Mouse (Mus musculus) lung, adult 18-20 months (tissue): Measurements from ENCODE around the gene Polr2b.

ENCODE experiments used
- DNase-seq, 2 experiments: peaks; one replicate each; pipeline ENCODE4 v3.0.0; 2022; ENCODE audit warnings: mixed read lengths in 2 of 2

The Polr2b gene

DNA sequence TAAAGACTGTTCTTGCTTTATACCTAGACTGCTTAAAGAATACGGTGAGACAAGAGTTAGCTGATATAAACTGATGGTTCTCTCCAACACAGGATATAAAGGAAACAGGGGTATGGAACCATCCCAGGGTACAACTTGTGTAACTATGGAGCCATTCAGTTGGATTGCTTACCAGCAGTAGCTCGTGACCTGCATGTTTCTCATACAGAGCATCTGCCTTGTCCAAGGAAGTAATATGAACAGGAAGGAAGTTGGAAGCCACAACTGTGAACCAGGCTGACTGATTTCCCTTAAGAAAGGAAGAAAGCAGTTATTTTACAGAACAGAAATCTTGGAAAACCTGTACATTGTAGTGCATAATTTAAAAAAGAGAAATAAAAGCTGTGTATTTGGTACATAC, 10.5 kb upstream of the Polr2b start:
- DNase-seq, result no peak

DNA sequence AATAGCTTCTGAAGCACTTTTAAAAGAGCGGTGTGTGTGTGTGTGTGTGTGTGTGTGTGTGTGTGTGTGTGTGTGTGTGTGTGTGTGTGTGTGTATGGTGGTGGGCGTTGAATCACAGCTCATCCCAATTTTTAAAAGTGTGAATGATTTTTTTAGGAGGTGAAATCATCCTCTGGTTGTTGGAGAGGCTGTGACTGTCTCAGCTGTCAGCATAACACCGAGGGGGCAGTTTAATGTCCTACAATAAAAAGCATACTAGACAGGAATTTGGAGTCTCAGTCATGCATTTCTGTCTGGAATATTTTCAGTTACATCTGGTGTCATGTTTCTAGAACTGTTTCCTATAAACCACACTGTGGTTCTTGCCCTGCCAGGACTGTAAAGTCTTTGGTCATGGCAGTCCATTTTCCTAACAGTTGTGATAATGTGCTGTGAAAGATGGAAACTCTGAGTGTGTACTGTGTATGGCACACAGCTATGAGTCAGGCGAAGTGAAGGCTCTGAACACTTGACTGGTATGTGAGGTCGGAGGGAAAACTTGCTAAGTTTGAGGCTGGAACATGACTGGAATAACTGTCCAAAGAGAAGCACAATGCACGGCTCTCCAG, 8.5 kb upstream of the Polr2b start:
- DNase-seq, result no peak

DNA sequence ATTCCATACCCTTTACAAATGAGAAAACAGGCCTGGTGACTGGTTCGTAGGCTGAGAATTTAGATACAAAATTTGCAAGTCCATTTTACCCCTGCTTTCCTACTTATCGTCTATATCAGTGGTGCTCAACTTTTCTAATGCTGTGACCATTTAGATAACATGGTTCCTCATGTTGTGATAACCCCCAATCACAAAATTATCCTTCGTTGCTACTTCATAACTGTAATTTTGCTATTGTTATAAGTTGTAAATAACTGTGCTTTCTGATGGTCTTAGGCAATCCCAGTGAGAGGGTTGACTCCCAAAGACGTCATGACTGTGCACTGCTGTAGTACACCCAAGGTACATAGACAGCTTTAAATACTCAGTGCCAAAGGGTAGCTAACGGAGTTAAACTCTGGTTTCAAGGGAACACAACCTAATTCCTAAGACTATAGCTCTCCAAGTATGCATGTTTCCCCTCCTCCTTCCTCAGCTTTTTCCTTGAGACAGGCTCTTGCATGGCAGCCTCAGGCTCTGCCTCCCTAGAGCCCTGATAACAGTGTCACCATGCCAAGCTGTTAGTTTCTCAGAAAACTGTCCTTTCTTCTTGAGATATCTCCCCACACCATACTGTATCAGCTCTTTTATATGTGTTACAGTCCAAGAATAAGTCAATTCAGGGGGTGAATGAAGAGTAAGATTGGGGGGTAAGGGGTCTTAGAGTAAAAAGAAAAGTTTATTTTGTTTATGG, 2.0 kb upstream of the Polr2b start:
- no peak for DNase-seq

- peak in 1 of 2 experiments; percentile 10 for DNase-seq
Measured at GRCm38 (mm10) chr5:77309051-77309906, 668 bp upstream of the Polr2b start.

- DNase-seq, result no peak
Measured at GRCm38 (mm10) chr5:77314206-77314605, 4.3 kb downstream of the Polr2b start.

DNA sequence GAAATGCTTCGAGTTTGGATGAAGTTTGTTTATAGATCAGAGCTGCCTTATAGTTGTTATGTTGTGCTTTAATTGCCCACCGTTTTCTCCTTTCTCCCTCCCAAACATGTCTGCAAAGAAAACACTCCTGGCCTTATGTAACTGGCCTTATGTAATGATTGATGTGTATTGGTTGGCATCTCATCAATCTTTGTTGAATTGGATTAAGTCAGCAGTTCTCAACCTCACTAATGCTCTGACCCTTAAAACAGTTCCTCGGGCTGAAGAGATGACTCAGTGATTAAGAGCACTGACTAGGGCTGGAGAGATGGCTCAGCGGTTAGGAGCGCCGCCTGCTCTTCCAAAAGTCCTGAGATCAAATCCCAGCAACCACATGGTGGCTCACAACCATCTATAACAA, 5.0 kb downstream of the Polr2b start:
- no peak for DNase-seq

DNA sequence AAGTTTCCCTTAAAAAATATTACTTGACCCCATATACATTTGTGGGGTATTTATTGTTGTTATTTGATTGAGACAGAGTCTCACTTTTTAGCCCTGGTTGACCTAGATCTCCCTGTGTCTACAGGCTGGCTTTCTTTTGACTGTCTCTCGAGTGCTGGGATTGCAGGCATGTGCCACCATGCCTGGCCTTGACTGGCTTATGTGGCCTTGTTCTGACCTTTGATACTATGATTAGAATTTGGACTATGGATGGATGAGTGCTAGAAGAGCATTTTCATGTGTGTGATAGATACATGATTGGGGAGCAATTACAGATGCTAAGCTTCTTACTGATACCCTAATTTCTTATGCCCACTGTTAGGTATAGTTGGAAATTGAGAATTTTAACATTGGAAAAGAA, 15.0 kb downstream of the Polr2b start:
- DNase-seq, result no peak

DNA sequence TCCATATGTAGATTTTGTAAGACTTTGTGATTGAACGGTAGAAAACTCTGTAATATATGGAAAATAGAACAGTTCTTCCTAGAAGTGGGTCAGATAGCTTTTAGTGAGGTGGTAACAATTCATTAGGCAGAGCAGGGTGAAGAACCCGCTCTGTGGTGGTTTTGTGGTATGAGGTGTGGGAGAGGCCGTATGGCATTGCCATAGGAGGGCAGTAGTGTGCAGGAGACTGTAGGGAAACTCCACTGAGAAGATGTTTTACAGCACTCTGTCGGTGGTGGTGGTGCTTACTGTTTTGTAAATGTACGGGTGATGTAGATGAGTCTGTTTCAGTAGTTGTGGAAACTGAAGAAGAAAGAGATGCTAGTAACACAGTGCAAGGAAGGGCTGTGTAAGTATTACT, 20.2 kb downstream of the Polr2b start:
- no peak for DNase-seq

GRCm38 (mm10) chr5:77340033-77340432, 30.1 kb downstream of the Polr2b start:
- DNase-seq, result no peak

- no peak for DNase-seq
Measured at GRCm38 (mm10) chr5:77348901-77349300, 39.0 kb downstream of the Polr2b start.

GRCm38 (mm10) chr5:77349971-77350658, 40.2 kb downstream of the Polr2b start:
- DNase-seq, result no peak

GRCm38 (mm10) chr5:77351691-77352090, 41.7 kb downstream of the Polr2b start:
- DNase-seq, result no peak

DNA sequence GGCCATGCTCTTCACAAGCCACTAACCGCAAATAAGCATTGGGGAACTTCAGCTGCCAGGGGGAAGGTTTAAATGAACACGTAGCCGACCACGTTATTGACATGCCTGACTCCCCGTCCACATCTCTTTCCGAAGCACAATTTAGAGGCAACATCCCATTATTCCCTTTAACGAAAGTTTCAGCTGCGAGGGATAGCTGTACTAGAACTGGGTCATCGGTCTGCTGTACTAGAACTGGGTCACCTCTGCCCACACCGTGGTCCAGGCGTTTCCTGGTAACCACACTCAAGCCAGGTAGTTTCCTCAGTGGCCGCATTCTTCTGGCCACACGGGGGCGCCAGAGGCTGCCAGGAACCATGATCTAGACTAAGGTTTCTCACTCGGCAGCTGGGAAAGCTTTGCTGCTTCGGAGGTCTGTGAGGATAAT, 44.4 kb downstream of the Polr2b start:
- peak; percentile 83 to 88 for DNase-seq

- DNase-seq, result no peak
Measured at GRCm38 (mm10) chr5:77355307-77356265, 45.6 kb downstream of the Polr2b start.

DNA sequence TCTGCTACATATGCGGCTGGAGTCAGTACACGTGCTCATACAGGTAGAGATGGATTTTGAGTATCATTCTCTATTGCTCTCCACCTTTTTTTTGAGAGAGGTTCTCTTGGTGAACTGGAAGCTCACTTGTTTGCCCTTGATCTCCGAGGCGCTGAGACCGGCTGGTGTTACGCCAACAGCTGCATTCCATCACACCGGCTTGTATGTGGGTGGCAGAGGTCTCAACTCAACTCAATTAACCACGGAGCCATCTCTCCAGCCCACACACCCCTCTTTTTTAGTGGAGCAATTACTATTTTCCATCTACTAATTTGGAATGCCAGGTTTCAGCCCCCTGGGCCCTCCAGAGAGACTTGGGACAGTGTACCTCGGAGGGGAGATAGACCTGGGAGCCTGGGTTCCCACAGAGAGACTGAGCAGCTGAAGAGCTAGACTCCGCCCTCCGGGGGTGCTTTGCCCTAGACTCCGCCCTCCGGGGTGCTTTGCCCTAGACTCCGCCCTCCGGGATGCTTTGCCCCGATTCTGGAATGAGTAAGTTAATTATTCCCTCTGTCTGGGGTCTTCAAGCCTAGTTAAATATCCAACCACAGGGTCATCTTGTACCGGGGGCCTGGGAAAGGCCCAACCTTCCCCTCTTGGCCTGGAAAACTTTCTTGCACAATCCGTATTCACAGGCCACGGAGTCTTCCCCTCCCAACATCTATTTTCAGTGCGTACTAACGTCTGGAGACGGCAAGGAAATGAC, 47.6 kb downstream of the Polr2b start:
- DNase-seq, result peak; percentile 84 to 88

GRCm38 (mm10) chr5:77358347-77358746, 48.4 kb downstream of the Polr2b start:
- DNase-seq, result peak; percentile 68 to 78

GRCm38 (mm10) chr5:77359971-77360370, 50.0 kb downstream of the Polr2b start:
- DNase-seq, result no peak

DNA sequence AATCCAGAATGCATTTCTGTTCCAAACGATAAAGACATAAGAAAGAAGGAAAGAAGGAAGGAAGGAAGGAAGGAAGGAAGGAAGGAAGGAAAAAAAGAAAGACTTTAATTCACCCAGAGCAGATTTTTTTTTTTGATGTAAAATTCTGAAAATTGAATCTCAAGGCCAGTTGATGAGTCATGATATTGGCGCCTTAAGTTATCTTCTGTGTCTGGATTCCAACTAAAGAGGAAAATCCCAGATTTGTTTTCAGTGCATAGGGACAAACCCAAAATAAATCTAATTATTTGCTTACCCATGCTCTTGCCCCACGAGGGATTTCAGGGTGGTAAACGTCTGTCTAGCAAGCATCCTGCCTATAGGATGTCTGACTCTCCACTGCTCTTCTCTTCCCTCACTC, 51.1 kb downstream of the Polr2b start:
- DNase-seq, result no peak

DNA sequence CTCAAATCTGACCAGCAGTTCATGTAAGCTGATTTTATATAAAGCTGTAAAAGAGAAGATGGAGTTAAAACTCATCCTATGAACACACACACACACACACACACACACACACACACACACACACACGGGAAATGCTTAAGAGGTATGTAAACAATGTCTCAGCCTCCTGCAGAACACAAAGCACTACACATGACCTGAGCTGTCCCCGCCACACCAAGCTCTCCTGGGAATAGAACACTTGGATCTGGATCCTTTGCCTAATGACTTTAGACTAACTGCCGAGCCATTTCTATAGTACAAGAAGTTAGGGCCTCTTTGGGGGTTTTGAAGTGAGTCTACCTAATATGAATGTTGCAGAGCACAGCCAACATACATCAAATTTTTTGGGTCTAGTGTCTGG, 52.2 kb downstream of the Polr2b start:
- DNase-seq, result no peak

- no peak for DNase-seq
Measured at GRCm38 (mm10) chr5:77363650-77364049, 53.7 kb downstream of the Polr2b start.

DNA sequence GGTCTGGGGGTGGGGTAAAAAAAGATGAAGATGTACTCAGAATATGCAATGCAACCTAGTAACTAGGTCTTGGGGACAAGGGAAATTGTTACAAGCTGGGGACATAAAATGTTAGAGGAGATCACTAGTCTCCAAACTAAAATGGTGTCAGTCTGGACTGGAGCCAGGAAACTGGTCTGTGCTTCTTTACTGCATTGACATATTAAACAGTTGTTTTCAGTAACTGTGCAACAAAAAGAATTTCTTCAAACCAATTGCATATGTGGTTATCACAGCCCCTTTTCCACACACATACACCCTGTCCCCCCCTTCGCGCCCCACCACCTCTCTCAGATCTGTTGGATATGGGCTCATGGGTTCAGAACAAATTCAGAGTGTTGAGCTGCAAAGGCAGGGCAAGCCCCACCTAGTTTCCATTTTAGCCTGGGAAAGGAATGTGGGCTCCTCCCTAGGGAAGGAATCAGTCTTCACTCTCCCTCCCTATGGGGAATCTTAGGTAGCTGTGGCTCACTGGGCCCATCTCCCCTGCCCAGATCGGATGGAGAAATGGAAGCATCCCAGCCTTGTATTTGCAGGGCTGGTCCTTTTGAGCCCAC, 54.6 kb downstream of the Polr2b start:
- DNase-seq, result no peak
